Mouse (Mus musculus) embryonic fibroblast, embryonic 13.5 days (primary cell): ENCODE measurements around the gene Mreg. TPM values are rescaled to one million over a fixed set of nuclear protein-coding genes. Genes with fewer than 3 reads are reported as not detected.
A peak's percentile ranks its signal among the peaks of the same experiment; 100 is the strongest.

Experiments
- H3K27ac ChIP-seq: 2 replicates; pipeline ENCODE4 v1.5.1; 2012; ENCODE audit warnings: low read length, control low read depth, inconsistent platforms; ENCODE audit not compliant: insufficient read depth
- H3K4me1 ChIP-seq: 2 replicates; pipeline ENCODE4 v1.6.1; 2011; ENCODE audit warnings: low read length; ENCODE audit not compliant: control insufficient read depth, insufficient read depth
- H3K4me3 ChIP-seq: 2 replicates; pipeline ENCODE4 v1.5.1; 2011; ENCODE audit warnings: mild to moderate bottlenecking, control low read depth, low read length; ENCODE audit not compliant: insufficient read depth
- CTCF ChIP-seq: IDR thresholded peaks from 2 replicates; pipeline ENCODE4 v1.5.1; 2011; ENCODE audit warnings: mild to moderate bottlenecking, control low read depth, low read length, moderate library complexity, borderline replicate concordance; ENCODE audit not compliant: insufficient read depth
- POLR2A ChIP-seq: IDR thresholded peaks from 2 replicates; pipeline ENCODE4 v1.6.1; 2011; ENCODE audit warnings: low read depth, mild to moderate bottlenecking, control low read depth, low read length, moderate library complexity
- polyA plus RNA-seq: library from polyadenylated mRNA; stranded (reverse); fragments of >200 nt; gene quantifications from 2 replicates; pipeline ENCODE4 v1.2.4, GENCODE M21; 2011; ENCODE audit warnings: low read depth; ENCODE audit not compliant: missing spikeins, insufficient read length

Mreg gene
- polyA plus RNA-seq, 1 experiment: 0.67 TPM

DNA sequence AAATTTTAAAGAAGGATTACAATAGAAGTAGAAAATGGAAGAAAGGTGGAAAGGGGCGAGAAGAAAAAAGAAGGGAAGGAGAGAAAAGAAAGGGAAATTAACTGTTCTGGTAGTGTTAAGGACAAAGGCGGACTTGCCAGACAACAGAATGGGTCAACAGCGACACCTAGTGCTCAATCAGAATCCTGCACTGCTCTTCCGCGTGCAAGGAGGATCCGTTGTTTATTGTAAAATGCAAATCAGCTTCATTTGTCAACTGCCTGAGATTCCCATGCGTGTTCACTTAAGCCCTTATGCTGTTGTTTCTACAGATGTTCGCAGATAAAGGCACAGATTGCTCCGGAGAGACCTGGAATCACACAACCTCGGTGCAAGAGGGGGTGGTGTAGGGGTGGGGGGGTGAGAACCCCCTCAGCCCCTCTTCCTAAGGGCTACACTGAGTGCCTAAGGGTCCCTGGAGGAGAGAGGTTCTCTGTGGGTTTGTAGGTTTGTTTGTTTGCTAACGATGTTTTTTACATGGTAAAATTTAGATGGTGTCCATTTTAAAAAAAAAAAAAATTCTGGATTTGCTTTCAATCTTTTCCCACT, 70.1 kb downstream of the Mreg start:
- peak; percentile 94 for TF ChIP-seq CTCF
- TF ChIP-seq POLR2A: no peak
- no peak overlapping the region for H3K27ac ChIP-seq
- no peak overlapping the region for H3K4me3 ChIP-seq
- H3K4me1 ChIP-seq: no peaks in the 10 kb centered on the region

DNA sequence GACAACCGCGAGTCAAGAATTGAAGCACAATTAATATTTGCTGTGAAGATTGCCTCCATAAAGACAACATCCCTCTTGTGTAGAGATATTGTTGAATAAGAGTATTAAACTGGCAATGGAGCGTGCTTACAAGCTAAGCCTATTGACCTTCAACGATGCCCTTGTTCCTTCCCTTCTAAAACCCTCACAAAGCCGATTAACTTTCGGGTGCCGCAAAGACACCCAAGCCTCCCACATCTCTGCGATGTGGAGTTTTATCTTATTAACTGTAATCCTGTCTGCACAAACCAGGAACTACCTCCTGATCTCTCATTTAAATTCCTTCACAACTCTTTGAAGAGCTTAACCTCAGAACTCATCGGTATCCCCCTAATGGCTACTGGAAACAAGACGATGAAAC, 76.0 kb downstream of the Mreg start:
- no peaks in the 10 kb centered on the region for H3K4me1 ChIP-seq
- TF ChIP-seq CTCF (no peak), POLR2A (no peak)
- H3K4me3 ChIP-seq: no peak overlapping the region
- H3K27ac ChIP-seq: no peak overlapping the region

GRCm38 (mm10) chr1:72134534-72134933, 77.6 kb downstream of the Mreg start:
- TF ChIP-seq POLR2A: no peak
- no peak for TF ChIP-seq CTCF
- H3K4me1 ChIP-seq: no peaks in the 10 kb centered on the region

DNA sequence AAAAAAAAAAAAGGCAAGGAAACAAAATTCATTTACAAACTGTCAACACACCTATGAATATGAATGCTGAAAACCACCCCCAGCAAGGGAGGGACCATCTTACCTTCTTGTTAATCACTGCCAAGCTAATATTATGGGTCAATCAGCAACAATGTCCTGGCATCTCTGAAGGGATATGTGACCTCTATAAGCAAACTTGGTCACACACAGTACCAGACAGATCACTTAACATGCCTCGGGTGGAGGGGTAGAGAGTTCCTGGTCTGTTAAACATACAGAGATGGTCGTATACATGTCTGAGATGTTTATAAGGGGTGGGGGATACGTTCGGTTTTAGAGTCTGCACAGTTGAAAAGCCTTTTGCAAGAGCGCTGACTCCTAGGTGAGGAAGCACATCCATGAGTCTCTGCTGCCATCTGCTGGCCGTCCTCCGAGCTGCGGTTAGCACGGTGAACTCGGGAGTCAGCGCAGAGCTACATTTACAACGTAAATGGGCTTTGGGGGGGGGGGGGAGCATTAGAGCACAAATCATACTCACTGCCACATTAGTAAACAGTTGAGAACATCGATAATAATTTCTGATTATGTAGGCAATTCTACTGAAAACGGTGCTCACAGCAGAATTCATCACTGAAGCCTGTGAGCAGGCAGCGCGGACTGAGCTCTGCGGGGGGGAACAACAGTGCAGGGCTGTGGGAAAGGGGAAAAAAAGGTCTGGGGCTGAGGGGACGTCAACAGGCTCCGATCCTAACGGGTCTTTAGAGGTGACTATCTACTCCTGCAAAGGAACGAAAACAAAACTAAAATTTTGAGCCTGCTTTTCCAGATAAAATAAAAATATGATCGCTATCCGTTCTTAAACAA, 88.4 kb downstream of the Mreg start:
- TF ChIP-seq CTCF (peak; percentile 99), POLR2A (no peak)
- peaks cover 2% of the 10 kb centered on the region; the same call in 1 of the 2 replicates for H3K4me1 ChIP-seq
- H3K4me3 ChIP-seq: no peak overlapping the region
- H3K27ac ChIP-seq: no peak overlapping the region

More at GRCm38 (mm10) chr1:72134534-72134933, 77.6 kb downstream of the Mreg start:
- no peak overlapping the region for H3K27ac ChIP-seq
- H3K4me3 ChIP-seq: no peak overlapping the region

- no peak overlapping the region for H3K27ac ChIP-seq
- H3K4me3 ChIP-seq: no peak overlapping the region
- TF ChIP-seq CTCF (no peak), POLR2A (no peak)
- peaks cover 2% of the 10 kb centered on the region; the same call in 1 of the 2 replicates for H3K4me1 ChIP-seq
Measured at GRCm38 (mm10) chr1:72121608-72122185, 90.4 kb downstream of the Mreg start.

DNA sequence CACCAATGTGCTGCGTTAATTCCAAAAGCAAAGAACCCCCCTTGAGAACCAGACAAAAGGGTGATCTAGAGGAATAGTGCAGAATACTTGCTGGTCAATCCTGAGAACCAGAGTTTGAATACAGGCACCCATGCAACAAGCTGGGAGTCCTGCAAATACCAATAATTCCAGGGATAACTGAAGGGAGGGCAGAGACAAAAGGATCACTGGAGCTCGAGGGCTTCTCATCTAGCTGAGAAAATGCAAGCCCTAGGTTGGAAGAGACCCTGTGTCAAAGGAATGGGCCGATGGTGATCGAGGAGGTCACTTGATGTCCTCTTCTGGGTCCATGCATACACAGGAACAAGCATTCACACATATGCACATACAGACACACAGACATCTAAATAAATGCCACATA, 92.1 kb downstream of the Mreg start:
- no peak overlapping the region for H3K27ac ChIP-seq
- TF ChIP-seq POLR2A (no peak), CTCF (no peak)
- H3K4me1 ChIP-seq: peaks cover 2% of the 10 kb centered on the region; the same call in 1 of the 2 replicates
- H3K4me3 ChIP-seq: no peak overlapping the region

DNA sequence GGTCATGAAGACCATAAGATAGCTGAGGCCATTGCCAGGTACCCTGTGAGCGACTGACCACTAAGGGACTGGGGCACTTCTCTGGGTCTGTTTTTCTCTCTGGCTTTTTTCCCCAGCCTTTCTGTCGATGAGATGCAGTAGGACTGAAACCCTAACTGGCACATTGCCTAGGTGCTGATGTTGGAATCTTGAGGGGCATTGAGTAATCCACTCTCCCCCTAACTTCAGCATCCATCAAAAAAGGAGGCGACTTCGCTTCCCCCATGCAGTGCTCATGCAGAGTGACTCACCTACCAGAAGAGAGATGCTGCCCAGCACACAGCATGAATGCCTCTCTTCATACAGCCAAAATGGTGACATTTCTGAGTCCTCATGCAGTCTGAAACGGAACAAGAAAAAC, 97.9 kb downstream of the Mreg start:
- no peak overlapping the region for H3K27ac ChIP-seq
- peaks cover 3% of the 10 kb centered on the region for H3K4me1 ChIP-seq
- no peak overlapping the region for H3K4me3 ChIP-seq
- TF ChIP-seq POLR2A: no peak
- TF ChIP-seq CTCF: no peak

Other genes with a start within 250 kb of the Mreg start
- gene Pecr, start 72.0 kb upstream of the Mreg start, polyA plus RNA-seq: 16.4 and 17.9 TPM in 2 replicates
- gene Tmem169, start 72.1 kb upstream of the Mreg start, polyA plus RNA-seq: 0.33 and 0.47 TPM in 2 replicates
- gene Xrcc5, start 95.1 kb upstream of the Mreg start, polyA plus RNA-seq: 20.4 and 29.3 TPM in 2 replicates